Mouse (Mus musculus) embryo, embryonic 9.5 days (tissue): ENCODE results near the gene Fars2.

Experiments
- DNase-seq: peaks from one replicate; pipeline ENCODE4 v3.0.0-alpha.2; 2017; ENCODE audit errors: extremely low spot score

Fars2 gene

GRCm38 (mm10) chr13:36367712-36368491 lies 250.7 kb downstream of the Fars2 start:
- DNase-seq = no peak

- DNase-seq = no peak
Measured at GRCm38 (mm10) chr13:36368799-36369198, 251.6 kb downstream of the Fars2 start.

- DNase-seq = no peak
Measured at GRCm38 (mm10) chr13:36369400-36369799, 252.2 kb downstream of the Fars2 start.

- DNase-seq = no peak
Measured at GRCm38 (mm10) chr13:36383236-36383635, 266.0 kb downstream of the Fars2 start.

- no peak for DNase-seq
Measured at GRCm38 (mm10) chr13:36386074-36386473, 268.9 kb downstream of the Fars2 start.

- no peak for DNase-seq
Measured at GRCm38 (mm10) chr13:36391936-36392335, 274.7 kb downstream of the Fars2 start.

GRCm38 (mm10) chr13:36392666-36393065 lies 275.5 kb downstream of the Fars2 start:
- no peak for DNase-seq

GRCm38 (mm10) chr13:36401011-36401410 lies 283.8 kb downstream of the Fars2 start:
- no peak for DNase-seq

GRCm38 (mm10) chr13:36413276-36413675 lies 296.1 kb downstream of the Fars2 start:
- no peak for DNase-seq

GRCm38 (mm10) chr13:36415176-36415575 lies 298.0 kb downstream of the Fars2 start:
- no peak for DNase-seq

GRCm38 (mm10) chr13:36416546-36416945 lies 299.3 kb downstream of the Fars2 start:
- no peak for DNase-seq

GRCm38 (mm10) chr13:36419357-36419756 lies 302.1 kb downstream of the Fars2 start:
- DNase-seq = no peak

- no peak for DNase-seq
Measured at GRCm38 (mm10) chr13:36422446-36422845, 305.2 kb downstream of the Fars2 start.

GRCm38 (mm10) chr13:36425824-36426705 lies 308.9 kb downstream of the Fars2 start:
- peak; percentile 10 for DNase-seq

- no peak for DNase-seq
Measured at GRCm38 (mm10) chr13:36429500-36430189, 312.4 kb downstream of the Fars2 start.

- no peak for DNase-seq
Measured at GRCm38 (mm10) chr13:36430420-36431114, 313.4 kb downstream of the Fars2 start.

GRCm38 (mm10) chr13:36431974-36432518 lies 314.8 kb downstream of the Fars2 start:
- DNase-seq = no peak

- DNase-seq = no peak
Measured at GRCm38 (mm10) chr13:36444748-36445423, 327.7 kb downstream of the Fars2 start.

GRCm38 (mm10) chr13:36447947-36448346 lies 330.7 kb downstream of the Fars2 start:
- DNase-seq = no peak

GRCm38 (mm10) chr13:36448565-36448964 lies 331.4 kb downstream of the Fars2 start:
- DNase-seq = no peak

GRCm38 (mm10) chr13:36451437-36451836 lies 334.2 kb downstream of the Fars2 start:
- DNase-seq = no peak
